Mouse (Mus musculus): ENCODE measurements at regions not wholly inside any gene's neighbourhood (a gene's known extent, or its start where the extent isn't known, plus 50 kb on each side); places are given as distances from the start of the nearest gene placed in this dataset.

DNA sequence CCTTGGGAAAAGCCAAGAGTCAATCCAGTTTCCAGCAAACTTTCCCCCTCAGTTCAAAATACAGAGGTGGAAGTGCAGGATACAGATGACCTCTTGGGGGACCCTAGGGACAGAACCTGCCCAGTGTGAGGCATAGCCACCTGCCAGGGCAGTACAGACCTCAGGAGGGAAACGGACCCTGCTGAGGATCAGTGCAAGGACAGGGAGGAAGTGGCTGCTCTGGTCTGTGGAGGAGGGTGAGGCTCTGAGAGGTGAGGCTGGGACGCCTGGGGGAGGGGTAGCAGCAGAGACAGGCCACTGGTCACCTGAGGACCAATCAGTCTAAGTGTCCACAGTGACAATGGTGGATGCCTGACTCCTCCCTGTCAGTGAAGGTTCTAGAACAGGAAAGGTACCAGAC, 85.6 kb upstream of the Smad3 start:
- Histone ChIP-seq H3K9me3 (replicated peaks; ENCODE audit: control insufficient read depth, low read length) (no peaks in the 10 kb centered on the region), H3K4me2 (no peak overlapping the region), H3K36me3 (ENCODE audit: control insufficient read depth, insufficient read depth, low read length) (no peaks in the 10 kb centered on the region), H3K4me3 (ENCODE audit: low read depth, low read length) (no peak overlapping the region), H3K4me1 (ENCODE audit: control insufficient read depth, insufficient read depth, low read length) (no peaks in the 10 kb centered on the region), H3K9ac (ENCODE audit: low read depth, low read length) (no peak overlapping the region), H3K27ac (ENCODE audit: low read depth, low read length) (no peak overlapping the region), H3K27me3 (ENCODE audit: control insufficient read depth, insufficient read depth, low read length) (no peaks in the 10 kb centered on the region; the same call in 1 of the 2 replicates)
- ATAC-seq (replicated peaks; ENCODE audit: insufficient number of reproducible peaks, low FRiP score, low TSS enrichment): peak; percentile 56
- 46% methylated on average over 2 of the region's 2 CpGs for WGBS (ENCODE audit: insufficient replicate concordance)

GRCm38 (mm10) chr9:63841102-63841501, 83.3 kb upstream of the Smad3 start:
- Histone ChIP-seq H3K4me3 (ENCODE audit: low read depth, low read length) (no peak overlapping the region), H3K27me3 (ENCODE audit: control insufficient read depth, insufficient read depth, low read length) (no peaks in the 10 kb centered on the region), H3K36me3 (ENCODE audit: control insufficient read depth, insufficient read depth, low read length) (no peaks in the 10 kb centered on the region), H3K4me2 (no peak overlapping the region), H3K9me3 (replicated peaks; ENCODE audit: control insufficient read depth, low read length) (no peaks in the 10 kb centered on the region), H3K9ac (ENCODE audit: low read depth, low read length) (no peak overlapping the region), H3K27ac (ENCODE audit: low read depth, low read length) (no peak overlapping the region), H3K4me1 (ENCODE audit: control insufficient read depth, insufficient read depth, low read length) (no peaks in the 10 kb centered on the region)
- no peak for ATAC-seq (replicated peaks; ENCODE audit: insufficient number of reproducible peaks, low FRiP score, low TSS enrichment)
- WGBS (ENCODE audit: insufficient replicate concordance): 79% methylated on average over 14 of the region's 14 CpGs

GRCm38 (mm10) chr9:63838996-63839772, 81.4 kb upstream of the Smad3 start:
- H3K4me1 ChIP-seq (ENCODE audit: control insufficient read depth, insufficient read depth, low read length): no peaks in the 10 kb centered on the region
- WGBS (ENCODE audit: insufficient replicate concordance): 77% methylated on average over 14 of the region's 14 CpGs
- no peak overlapping the region for H3K4me3 ChIP-seq (ENCODE audit: low read depth, low read length)
- no peak overlapping the region for H3K9ac ChIP-seq (ENCODE audit: low read depth, low read length)
- no peaks in the 10 kb centered on the region for H3K9me3 ChIP-seq (replicated peaks; ENCODE audit: control insufficient read depth, low read length)
- no peaks in the 10 kb centered on the region for H3K36me3 ChIP-seq (ENCODE audit: control insufficient read depth, insufficient read depth, low read length)
- H3K27ac ChIP-seq (ENCODE audit: low read depth, low read length): no peak overlapping the region
- H3K4me2 ChIP-seq: no peak overlapping the region
- no peak for ATAC-seq (replicated peaks; ENCODE audit: insufficient number of reproducible peaks, low FRiP score, low TSS enrichment)
- H3K27me3 ChIP-seq (ENCODE audit: control insufficient read depth, insufficient read depth, low read length): no peaks in the 10 kb centered on the region

GRCm38 (mm10) chr9:63837552-63837951, 79.8 kb upstream of the Smad3 start:
- H3K4me3 ChIP-seq (ENCODE audit: low read depth, low read length): no peak overlapping the region
- no peaks in the 10 kb centered on the region for H3K36me3 ChIP-seq (ENCODE audit: control insufficient read depth, insufficient read depth, low read length)
- no peak overlapping the region for H3K9ac ChIP-seq (ENCODE audit: low read depth, low read length)
- no peak overlapping the region for H3K27ac ChIP-seq (ENCODE audit: low read depth, low read length)
- no peaks in the 10 kb centered on the region for H3K27me3 ChIP-seq (ENCODE audit: control insufficient read depth, insufficient read depth, low read length)
- 78% methylated on average over 6 of the region's 6 CpGs for WGBS (ENCODE audit: insufficient replicate concordance)
- no peak overlapping the region for H3K4me2 ChIP-seq
- no peaks in the 10 kb centered on the region for H3K9me3 ChIP-seq (replicated peaks; ENCODE audit: control insufficient read depth, low read length)
- H3K4me1 ChIP-seq (ENCODE audit: control insufficient read depth, insufficient read depth, low read length): no peaks in the 10 kb centered on the region
- no peak for ATAC-seq (replicated peaks; ENCODE audit: insufficient number of reproducible peaks, low FRiP score, low TSS enrichment)

DNA sequence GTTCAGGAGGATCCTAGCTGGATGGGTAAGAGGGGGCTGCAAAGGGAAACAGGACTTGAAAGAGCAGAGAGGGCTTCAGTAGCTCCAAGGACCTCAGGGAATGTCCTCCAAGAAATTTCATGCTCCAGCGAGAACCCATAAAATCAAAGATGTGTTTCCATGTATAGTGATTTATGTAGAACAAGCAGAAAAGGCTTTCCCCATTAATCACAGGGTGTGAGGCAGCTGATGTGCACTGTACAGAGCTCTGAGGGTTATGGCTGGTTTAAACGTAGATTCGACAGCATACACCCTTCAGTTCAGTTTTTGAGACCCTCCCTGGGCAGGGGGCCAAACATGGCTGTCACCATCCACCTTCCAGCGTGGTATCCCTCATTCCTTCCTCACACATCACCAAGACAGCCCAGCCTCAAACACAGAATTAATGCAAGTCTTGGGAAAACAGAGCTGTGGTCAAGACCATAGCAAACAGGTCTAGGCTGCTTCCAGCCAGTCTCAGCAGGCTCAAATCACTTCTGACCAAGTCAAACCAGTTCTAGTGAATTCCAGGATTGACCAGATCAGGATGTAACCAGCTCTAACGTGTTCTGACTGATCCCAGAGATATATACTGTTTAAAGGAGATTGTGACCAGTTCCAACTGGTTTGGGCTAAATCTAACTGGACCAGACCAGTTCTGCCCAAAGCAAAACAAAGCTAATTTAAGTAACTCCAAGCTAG, 78.9 kb upstream of the Smad3 start:
- no peak for ATAC-seq (replicated peaks; ENCODE audit: insufficient number of reproducible peaks, low FRiP score, low TSS enrichment)
- H3K9me3 ChIP-seq (replicated peaks; ENCODE audit: control insufficient read depth, low read length): no peaks in the 10 kb centered on the region
- H3K27me3 ChIP-seq (ENCODE audit: control insufficient read depth, insufficient read depth, low read length): no peaks in the 10 kb centered on the region
- H3K4me2 ChIP-seq: no peak overlapping the region
- no peak overlapping the region for H3K27ac ChIP-seq (ENCODE audit: low read depth, low read length)
- no peak overlapping the region for H3K9ac ChIP-seq (ENCODE audit: low read depth, low read length)
- H3K4me3 ChIP-seq (ENCODE audit: low read depth, low read length): no peak overlapping the region
- no peaks in the 10 kb centered on the region for H3K4me1 ChIP-seq (ENCODE audit: control insufficient read depth, insufficient read depth, low read length)
- no peaks in the 10 kb centered on the region for H3K36me3 ChIP-seq (ENCODE audit: control insufficient read depth, insufficient read depth, low read length)
- 62% methylated on average over 5 of the region's 5 CpGs for WGBS (ENCODE audit: insufficient replicate concordance)

GRCm38 (mm10) chr9:63836036-63836435, 78.2 kb upstream of the Smad3 start:
- Histone ChIP-seq H3K27ac (ENCODE audit: low read depth, low read length) (no peak overlapping the region), H3K4me1 (ENCODE audit: control insufficient read depth, insufficient read depth, low read length) (no peaks in the 10 kb centered on the region), H3K36me3 (ENCODE audit: control insufficient read depth, insufficient read depth, low read length) (no peaks in the 10 kb centered on the region), H3K9me3 (replicated peaks; ENCODE audit: control insufficient read depth, low read length) (no peaks in the 10 kb centered on the region), H3K4me3 (ENCODE audit: low read depth, low read length) (no peak overlapping the region), H3K9ac (ENCODE audit: low read depth, low read length) (no peak overlapping the region), H3K27me3 (ENCODE audit: control insufficient read depth, insufficient read depth, low read length) (no peaks in the 10 kb centered on the region), H3K4me2 (no peak overlapping the region)
- ATAC-seq (replicated peaks; ENCODE audit: insufficient number of reproducible peaks, low FRiP score, low TSS enrichment): no peak
- 37% methylated on average over 11 of the region's 11 CpGs for WGBS (ENCODE audit: insufficient replicate concordance)

- Histone ChIP-seq H3K27ac (ENCODE audit: low read depth, low read length) (no peak overlapping the region), H3K27me3 (ENCODE audit: control insufficient read depth, insufficient read depth, low read length) (no peaks in the 10 kb centered on the region), H3K9me3 (replicated peaks; ENCODE audit: control insufficient read depth, low read length) (no peaks in the 10 kb centered on the region), H3K36me3 (ENCODE audit: control insufficient read depth, insufficient read depth, low read length) (no peaks in the 10 kb centered on the region), H3K4me3 (ENCODE audit: low read depth, low read length) (no peak overlapping the region), H3K9ac (ENCODE audit: low read depth, low read length) (no peak overlapping the region), H3K4me1 (ENCODE audit: control insufficient read depth, insufficient read depth, low read length) (no peaks in the 10 kb centered on the region), H3K4me2 (no peak overlapping the region)
- 64% methylated on average over 3 of the region's 3 CpGs for WGBS (ENCODE audit: insufficient replicate concordance)
- ATAC-seq (replicated peaks; ENCODE audit: insufficient number of reproducible peaks, low FRiP score, low TSS enrichment): no peak
Observed at GRCm38 (mm10) chr9:63834416-63834815, 76.6 kb upstream of the Smad3 start.

GRCm38 (mm10) chr9:63818163-63818562, 60.4 kb upstream of the Smad3 start:
- Histone ChIP-seq H3K4me2 (no peak overlapping the region), H3K9ac (ENCODE audit: low read depth, low read length) (no peak overlapping the region), H3K27ac (ENCODE audit: low read depth, low read length) (no peak overlapping the region), H3K36me3 (ENCODE audit: control insufficient read depth, insufficient read depth, low read length) (no peaks in the 10 kb centered on the region), H3K9me3 (replicated peaks; ENCODE audit: control insufficient read depth, low read length) (peaks cover 3% of the 10 kb centered on the region; the same call in 1 of the 2 replicates), H3K4me3 (ENCODE audit: low read depth, low read length) (no peak overlapping the region), H3K4me1 (ENCODE audit: control insufficient read depth, insufficient read depth, low read length) (no peaks in the 10 kb centered on the region), H3K27me3 (ENCODE audit: control insufficient read depth, insufficient read depth, low read length) (no peaks in the 10 kb centered on the region)
- 82% methylated on average over 3 of the region's 3 CpGs for WGBS (ENCODE audit: insufficient replicate concordance)
- ATAC-seq (replicated peaks; ENCODE audit: insufficient number of reproducible peaks, low FRiP score, low TSS enrichment): no peak
